10 mouse cellular contexts compared by ENCODE assay signal in genomic region chr4:144903932-144904331, GRCm38 (mm10). TPM values are rescaled to one million over a fixed set of nuclear protein-coding genes. Genes with fewer than 3 reads are reported as not detected.
DNase-seq lines count a peak whose midpoint lies in the region; ATAC-seq lines count a peak whose summit lies in the region.
"Had no signal": no experiment of that assay in that cellular context is flagged by ENCODE, and none has a peak within 500 bp of the region (broad histone marks: within the 10 kb centered on the region; RNA-seq: fewer than 3 reads in every experiment).

No protein-coding gene starts in this region.

- peak; percentile 54 for DNase-seq in 416B (ENCODE audit: low read depth)
- peak; percentile 55 to 60 for DNase-seq in adrenal gland, postnatal 36 days
- DNase-seq in midbrain, embryonic 11.5 days (ENCODE audit: low spot score, missing footprints): no peak
- no peak for DNase-seq in testis, postnatal 10 days (ENCODE audit: low spot score)
- no peak for DNase-seq in layer of hippocampus, postnatal 10 days (ENCODE audit: low spot score in 2 of 2)
- DNase-seq: retina, postnatal 1 day had no signal

- peak overlapping the region; percentile 70 for H3K27ac ChIP-seq in intestine, embryonic 15.5 days
- peak overlapping the region; percentile 69 for H3K27ac ChIP-seq in liver, embryonic 16.5 days (ENCODE audit: low read length)
- H3K27ac ChIP-seq in midbrain, embryonic 11.5 days (ENCODE audit: low read depth, low read length): no peak overlapping the region
- H3K27ac ChIP-seq: limb, embryonic 13.5 days had no signal

- H3K9ac ChIP-seq in intestine, embryonic 15.5 days: no peak overlapping the region
- no peak overlapping the region for H3K9ac ChIP-seq in liver, embryonic 16.5 days (ENCODE audit: low read depth, low read length)
- H3K9ac ChIP-seq in midbrain, embryonic 11.5 days (ENCODE audit: low read length): no peak overlapping the region
- H3K9ac ChIP-seq: limb, embryonic 13.5 days had no signal

- WGBS in intestine, embryonic 15.5 days: 35% methylated on average over 3 of the region's 3 CpGs
- WGBS in liver, embryonic 16.5 days (ENCODE audit: insufficient replicate concordance): 22% methylated on average over 3 of the region's 3 CpGs
- WGBS in midbrain, embryonic 11.5 days: 83% methylated on average over 3 of the region's 3 CpGs

- 0 out of 2 replicates have a peak overlapping the region, but pooled peaks have one; percentile 9 for H3K4me2 ChIP-seq in intestine, embryonic 15.5 days (replicated peaks)
- H3K4me2 ChIP-seq in liver, embryonic 16.5 days (ENCODE audit: low read depth, low read length): no peak overlapping the region
- H3K4me2 ChIP-seq in midbrain, embryonic 11.5 days: no peak overlapping the region
- H3K4me2 ChIP-seq: limb, embryonic 13.5 days had no signal

- H3K36me3 ChIP-seq in intestine, embryonic 15.5 days: 0 out of 2 replicates have a peak, but pooled peaks cover 1% of the 10 kb centered on the region
- H3K36me3 ChIP-seq in liver, embryonic 16.5 days (ENCODE audit: control insufficient read depth, insufficient read depth): no peaks in the 10 kb centered on the region; the same call in 1 of the 2 replicates
- no peaks in the 10 kb centered on the region for H3K36me3 ChIP-seq in midbrain, embryonic 11.5 days (ENCODE audit: control insufficient read depth, insufficient read depth, low read length)

- H3K9me3 ChIP-seq in intestine, embryonic 15.5 days: no peaks in the 10 kb centered on the region
- no peaks in the 10 kb centered on the region for H3K9me3 ChIP-seq in liver, embryonic 16.5 days (replicated peaks; ENCODE audit: control insufficient read depth, low read length)
- H3K9me3 ChIP-seq in midbrain, embryonic 11.5 days (ENCODE audit: control insufficient read depth, low read length): no peaks in the 10 kb centered on the region
- H3K9me3 ChIP-seq: limb, embryonic 13.5 days had no signal

- no peaks in the 10 kb centered on the region for H3K27me3 ChIP-seq in intestine, embryonic 15.5 days (replicated peaks)
- H3K27me3 ChIP-seq in liver, embryonic 16.5 days (ENCODE audit: control insufficient read depth, insufficient read depth, low read depth, low read length): no peaks in the 10 kb centered on the region
- H3K27me3 ChIP-seq in midbrain, embryonic 11.5 days (ENCODE audit: control insufficient read depth, insufficient read depth, low read length): no peaks in the 10 kb centered on the region
- H3K27me3 ChIP-seq: limb, embryonic 13.5 days had no signal

- ATAC-seq in intestine, embryonic 15.5 days: peak; percentile 12; the same call in 1 of the 2 replicates
- ATAC-seq in liver, embryonic 16.5 days (ENCODE audit: low read depth): peak; percentile 70
- no peak for ATAC-seq in midbrain, embryonic 11.5 days (ENCODE audit: low FRiP score)
- no peak for ATAC-seq in frontal cortex, adult (ENCODE audit: low TSS enrichment)

- no peak overlapping the region for H3K4me3 ChIP-seq in intestine, embryonic 15.5 days (replicated peaks)
- no peak overlapping the region for H3K4me3 ChIP-seq in liver, embryonic 16.5 days (ENCODE audit: low read depth, low read length)
- H3K4me3 ChIP-seq in midbrain, embryonic 11.5 days (ENCODE audit: low read depth, low read length): no peak overlapping the region
- H3K4me3 ChIP-seq: limb, embryonic 13.5 days had no signal

- peaks cover 54% of the 10 kb centered on the region for H3K4me1 ChIP-seq in intestine, embryonic 15.5 days (replicated peaks)
- H3K4me1 ChIP-seq in liver, embryonic 16.5 days (ENCODE audit: control insufficient read depth, low read depth, low read length): peaks cover 84% of the 10 kb centered on the region
- no peaks in the 10 kb centered on the region for H3K4me1 ChIP-seq in midbrain, embryonic 11.5 days (ENCODE audit: control insufficient read depth, insufficient read depth, low read length)

RNA-seq across cellular contexts. Expression of gene Dhrs3, which starts 11.3 kb away (rescaled TPM):
- total RNA-seq in adrenal gland, postnatal 36 days (2021): 100 to 1,000 TPM in 1 of 2 experiments, 10 to 100 TPM in 1; 72.9 to 126 TPM
- polyA plus RNA-seq in intestine, embryonic 15.5 days (2015; fragmentation: Nextera tagmentation; extraction: Ambion mirVana): 109 and 115 TPM in 2 replicates
- 35.3 and 39.2 TPM in 2 replicates for polyA plus RNA-seq in liver, embryonic 16.5 days (2015; fragmentation: Nextera tagmentation; extraction: Ambion mirVana)
- polyA plus RNA-seq in midbrain, embryonic 11.5 days (2014; fragmentation: Nextera tagmentation; extraction: Ambion mirVana): 5.9 and 7.9 TPM in 2 replicates
- 10 to 100 TPM; 23.2 to 23.3 TPM for total RNA-seq in layer of hippocampus, postnatal 10 days (2021)

Comparison
In these comparisons a context has a peak if more than half of its experiments do, and no peak if none do; other contexts are left out.
1. DNase-seq: peak in 416B (single experiment) and adrenal gland, postnatal 36 days (2 of 2); none in midbrain, embryonic 11.5 days (single experiment), testis, postnatal 10 days (single experiment) and layer of hippocampus, postnatal 10 days (0 of 2).
2. ATAC-seq: peak in intestine, embryonic 15.5 days (single experiment) and liver, embryonic 16.5 days (single experiment); none in midbrain, embryonic 11.5 days (single experiment) and frontal cortex, adult (single experiment).